Mouse (Mus musculus): ENCODE data around the gene Zfhx3.

The Zfhx3 gene

DNA sequence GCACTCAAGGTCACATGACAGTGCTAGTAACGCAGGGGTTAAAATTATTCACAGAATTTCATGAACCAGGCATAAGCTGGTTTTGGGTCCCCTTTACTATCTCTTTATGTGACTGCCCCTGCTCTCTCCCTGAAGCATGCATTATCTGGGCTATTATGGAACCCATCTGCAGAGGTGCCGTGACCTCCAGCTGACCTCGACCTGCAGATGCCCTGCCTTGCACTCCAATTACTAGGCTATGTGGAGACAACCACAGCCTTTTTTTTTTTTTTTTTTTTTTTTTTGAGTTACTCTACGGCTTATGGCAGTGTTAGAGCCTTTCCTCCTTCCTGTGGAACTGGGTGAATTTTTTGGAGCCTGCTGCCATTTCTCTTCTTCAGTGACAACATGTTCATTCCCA lies 80.0 kb downstream of the Zfhx3 start:
- DNase-seq: no peak

DNA sequence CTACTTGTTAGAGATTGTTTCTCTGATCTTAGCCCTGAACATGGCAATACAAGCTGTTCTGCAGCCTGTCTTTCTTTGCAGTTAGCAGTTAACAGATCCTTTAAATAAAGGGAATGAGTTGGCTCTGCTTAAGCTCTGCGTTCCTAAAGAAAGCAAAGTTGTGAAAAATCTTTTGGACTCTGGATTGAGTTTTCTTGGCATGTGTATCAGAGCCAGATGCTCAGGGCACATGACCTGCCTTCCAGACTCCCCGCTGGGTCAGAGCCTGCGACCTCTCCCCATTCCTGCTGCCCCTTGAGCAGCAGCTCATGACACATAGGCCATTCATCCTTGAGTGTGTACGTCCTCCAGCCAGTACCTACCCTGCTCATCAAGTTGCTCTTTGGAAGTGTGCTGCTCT lies 81.9 kb downstream of the Zfhx3 start:
- DNase-seq: no peak

DNA sequence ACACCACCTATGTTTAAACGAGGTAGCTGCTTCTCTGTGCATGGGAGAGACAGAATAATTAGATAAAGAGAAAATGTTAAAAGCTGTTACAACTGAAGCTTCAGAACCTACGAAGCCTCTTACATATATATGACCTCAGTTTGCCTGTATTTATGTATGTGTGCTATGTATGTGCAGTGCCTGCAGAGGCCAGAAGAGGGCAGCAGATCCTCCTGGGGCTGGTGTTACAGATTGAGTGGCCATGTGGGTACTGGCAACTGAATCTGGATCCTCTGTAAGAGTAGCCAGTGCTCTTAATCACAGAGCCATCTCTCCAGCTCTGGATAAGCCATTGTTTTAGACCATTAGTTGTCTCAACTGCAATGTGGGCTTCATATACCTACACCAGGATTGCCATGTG lies 82.8 kb downstream of the Zfhx3 start:
- DNase-seq: no peak

DNA sequence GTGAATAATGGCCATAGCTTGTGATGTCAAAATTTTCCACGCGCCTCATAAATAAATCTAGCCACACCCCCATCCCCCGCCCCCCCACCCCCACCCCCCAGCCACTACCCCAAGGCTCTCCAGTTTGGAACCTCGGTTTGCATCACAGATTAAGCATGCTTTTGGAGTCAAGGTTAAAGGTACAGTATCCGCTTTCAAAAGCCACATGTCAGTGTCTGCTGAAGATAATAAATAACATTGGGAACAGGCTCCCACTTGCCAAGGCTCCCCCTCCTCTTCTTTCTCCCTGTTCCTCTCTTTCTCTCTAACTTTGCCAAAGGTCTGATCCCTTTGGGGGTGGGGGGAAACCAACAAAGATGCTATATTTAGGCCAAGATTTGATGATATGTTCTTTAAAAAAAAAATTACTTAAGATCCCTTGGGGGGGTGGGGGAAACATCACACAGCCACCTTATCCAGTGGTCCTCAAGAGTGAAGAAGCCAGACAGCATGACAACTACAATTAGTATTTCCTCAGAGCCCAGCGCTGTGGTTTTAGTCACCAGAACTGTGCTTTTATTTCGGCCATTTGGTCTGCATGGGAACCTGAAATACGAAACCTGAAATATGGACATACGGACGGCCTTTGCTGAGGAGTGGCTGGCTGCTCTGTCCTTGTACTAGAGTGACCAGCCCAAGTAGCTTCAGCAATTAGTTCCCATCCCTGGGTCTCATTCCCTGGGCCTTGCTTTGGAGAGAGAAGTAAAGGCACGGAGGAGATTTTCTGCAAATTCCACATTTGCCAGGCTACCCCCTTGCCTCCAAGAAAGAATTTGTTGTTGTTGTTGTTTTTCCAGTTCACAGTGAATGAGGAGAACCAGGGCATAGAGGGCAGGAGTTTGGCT lies 84.4 kb downstream of the Zfhx3 start:
- DNase-seq: no peak

DNA sequence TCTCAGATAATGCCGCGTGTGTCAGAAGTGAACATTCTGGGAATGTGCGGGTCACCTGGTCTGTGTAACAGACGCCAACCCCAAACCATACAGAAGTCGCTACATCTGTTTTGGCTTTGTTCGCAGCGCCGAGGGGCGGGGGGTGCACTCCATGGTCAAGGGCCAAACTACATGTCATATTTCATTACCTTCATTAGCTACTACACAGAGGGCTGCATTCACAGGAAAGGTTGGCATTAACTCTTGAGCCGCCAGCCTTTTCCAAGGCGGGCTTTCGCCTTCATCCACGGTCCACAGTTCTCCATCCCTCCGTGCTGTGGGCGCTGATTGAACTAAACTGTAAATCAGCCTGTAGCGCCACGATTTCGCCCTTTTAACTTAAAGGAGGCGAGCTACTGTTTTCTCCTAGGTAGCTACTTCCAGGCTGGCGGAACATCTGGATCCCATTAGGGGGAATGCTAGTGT lies 85.1 kb downstream of the Zfhx3 start:
- no peak for DNase-seq

DNA sequence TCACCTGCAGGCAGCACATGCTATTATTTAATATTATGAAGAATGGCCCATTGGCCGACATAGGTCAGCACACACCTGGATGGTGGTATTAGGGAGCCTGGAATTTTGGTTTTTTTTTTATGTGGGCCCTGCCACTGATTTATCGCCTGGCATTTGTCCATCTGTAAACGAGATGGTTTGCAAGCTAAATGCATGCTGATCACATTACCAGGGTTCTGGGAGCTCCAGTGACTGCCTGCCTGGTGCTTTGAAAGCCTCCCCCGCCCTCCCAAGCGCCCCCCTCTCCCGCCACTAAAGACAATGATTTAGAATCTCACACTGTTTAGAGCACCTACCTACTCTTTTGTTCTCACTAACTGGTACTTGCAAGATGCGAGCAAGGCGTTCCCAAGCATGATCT lies 86.0 kb downstream of the Zfhx3 start:
- DNase-seq: no peak

DNA sequence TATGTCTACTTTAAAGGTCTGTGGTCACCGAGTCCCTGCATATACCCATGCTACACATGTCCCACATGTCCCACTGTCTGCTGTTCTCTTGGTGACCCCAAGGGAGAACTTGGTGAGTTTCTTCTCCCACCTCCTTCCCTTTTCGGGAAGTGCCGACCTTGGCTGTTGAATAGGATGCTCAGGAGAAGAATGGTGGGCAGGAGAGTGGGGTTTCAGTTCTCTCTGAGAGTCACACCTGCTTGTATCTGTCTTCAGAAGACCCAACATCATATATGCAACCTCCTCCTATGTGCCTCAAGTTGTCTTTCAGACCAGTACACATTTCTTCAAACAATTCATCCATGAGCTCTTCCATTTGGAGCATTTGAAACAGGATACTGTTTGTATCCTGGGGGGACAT lies 88.7 kb downstream of the Zfhx3 start:
- DNase-seq: no peak

DNA sequence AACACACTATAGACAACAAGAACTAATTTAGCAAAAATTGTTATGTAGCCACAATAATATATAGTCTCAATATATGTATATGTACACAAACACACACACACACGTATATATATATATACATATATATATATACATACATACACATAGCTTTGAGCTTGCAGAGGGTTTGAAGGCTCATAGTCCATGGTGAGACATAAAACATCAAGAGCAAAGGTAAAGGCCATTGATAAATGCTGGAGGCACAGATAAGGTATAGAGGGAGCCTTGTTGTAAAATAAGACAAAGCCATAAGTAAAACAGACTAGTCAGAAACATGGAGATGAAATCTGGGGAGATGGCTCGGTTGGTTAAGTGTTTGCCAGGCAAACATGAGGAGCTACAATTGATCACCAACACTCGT lies 91.6 kb downstream of the Zfhx3 start:
- no peak for DNase-seq

DNA sequence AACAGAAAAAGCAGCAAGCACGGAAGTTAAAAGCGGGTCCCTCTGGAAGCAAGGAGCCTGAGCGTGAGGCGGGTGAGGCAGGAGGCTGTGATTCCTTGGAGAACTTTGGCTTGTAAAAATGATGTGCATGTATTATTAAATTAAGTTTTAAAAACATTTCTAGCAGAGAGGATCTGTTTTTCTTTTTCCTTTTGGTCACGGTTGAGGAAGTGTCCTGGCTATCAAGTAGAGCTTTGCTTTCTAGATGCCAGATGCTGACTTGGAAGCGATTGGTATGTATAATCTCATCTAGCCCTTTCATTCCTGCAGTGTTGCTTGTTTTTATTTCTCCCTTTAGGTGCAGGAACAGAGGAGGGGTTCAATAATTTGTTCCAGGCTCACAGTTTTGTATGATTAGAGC lies 92.3 kb downstream of the Zfhx3 start:
- no peak for DNase-seq

DNA sequence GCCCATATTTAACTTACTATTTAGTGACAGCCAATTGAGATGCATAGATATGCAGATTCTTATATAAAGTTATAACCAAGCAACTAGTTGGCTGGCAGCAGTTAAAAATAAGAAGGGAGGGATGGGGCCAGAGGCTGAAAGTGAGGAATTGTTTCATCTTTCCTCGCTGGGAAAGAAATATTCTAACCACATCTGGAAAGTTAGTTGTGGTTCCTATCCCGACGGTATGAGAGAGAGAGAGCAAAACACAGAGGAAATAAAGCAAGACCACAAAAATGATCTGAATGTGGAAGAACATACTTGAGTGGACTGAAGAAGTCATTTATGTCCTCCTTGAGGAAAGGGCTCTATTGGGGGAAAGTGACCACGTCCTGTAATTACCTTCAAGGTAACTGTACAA lies 101.2 kb downstream of the Zfhx3 start:
- DNase-seq: no peak

DNA sequence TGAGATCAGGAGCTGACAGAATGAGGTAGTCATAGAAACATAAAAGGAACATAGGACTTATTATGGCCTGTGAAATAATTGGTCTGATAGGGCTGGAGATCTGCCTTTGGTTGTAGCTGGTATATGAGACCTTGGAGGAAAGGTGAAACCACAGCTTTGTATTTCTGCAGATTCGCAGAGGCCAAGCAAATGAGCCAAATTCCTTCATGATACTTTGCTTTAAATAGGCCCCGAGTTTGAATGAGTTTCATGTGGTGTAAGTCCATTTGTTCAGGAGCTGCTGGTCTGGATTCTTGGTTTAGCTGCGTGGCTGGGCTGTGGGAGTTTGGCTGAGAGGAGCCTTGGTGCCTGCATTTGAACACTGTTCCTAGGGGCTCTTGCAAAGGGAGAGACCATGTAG lies 101.7 kb downstream of the Zfhx3 start:
- DNase-seq: no peak

DNA sequence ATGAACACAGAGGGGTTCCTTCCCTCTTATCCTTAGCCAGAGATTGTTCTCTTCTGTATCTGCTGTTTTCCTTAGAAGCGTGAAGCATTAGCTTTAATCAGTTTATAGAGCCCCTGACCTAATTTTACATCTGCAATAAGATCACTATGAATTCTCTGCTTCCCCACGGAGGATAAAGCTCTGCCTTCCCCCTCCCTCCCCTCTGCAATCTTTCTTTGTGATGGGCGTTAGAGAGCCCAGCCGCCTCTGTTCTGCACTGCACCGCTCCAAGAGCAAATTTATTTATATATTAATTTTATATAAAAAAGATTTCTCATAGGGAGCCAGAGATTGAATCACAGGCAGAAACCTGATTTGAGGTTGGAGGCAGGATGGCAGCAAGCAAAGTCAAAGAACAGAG lies 113.8 kb downstream of the Zfhx3 start:
- no peak for DNase-seq

DNA sequence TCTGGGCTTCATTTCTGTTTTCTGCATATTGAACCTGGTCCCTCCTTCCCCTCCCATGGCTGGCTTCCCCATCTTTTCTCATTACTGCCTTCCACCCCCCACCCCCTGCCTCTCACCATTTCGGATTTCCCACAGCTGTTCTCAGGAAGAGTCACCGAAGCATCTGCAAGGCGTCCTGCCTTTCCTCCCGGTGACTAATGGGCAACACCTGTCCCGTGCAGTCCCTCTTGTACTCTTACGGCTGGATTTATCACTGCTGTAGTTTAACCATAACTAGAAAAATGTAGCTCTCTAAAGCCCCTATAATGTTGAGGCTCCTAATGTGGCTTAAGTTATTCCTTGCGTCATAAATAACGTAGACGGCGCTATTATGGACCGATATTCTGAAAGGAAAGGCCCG lies 119.5 kb downstream of the Zfhx3 start:
- no peak for DNase-seq

DNA sequence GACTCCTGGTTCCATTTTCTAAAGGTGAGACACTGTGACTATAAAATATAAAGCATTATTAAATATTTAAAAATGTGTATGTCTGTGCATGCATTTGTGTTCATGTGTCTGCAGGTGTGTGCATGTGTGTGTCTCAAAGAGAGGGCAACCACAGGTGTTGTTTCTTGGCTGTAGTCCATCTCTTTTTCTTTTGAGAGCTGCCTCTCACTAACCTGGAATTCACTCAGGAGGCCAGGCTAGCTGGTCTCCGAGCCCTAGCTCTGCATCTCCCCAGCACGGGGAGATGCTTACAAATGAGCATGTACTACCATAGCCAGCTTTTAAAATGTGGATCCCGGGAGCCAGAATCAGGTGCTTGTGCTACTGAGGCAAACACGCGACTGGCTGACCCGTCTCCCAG lies 124.7 kb downstream of the Zfhx3 start:
- no peak for DNase-seq

DNA sequence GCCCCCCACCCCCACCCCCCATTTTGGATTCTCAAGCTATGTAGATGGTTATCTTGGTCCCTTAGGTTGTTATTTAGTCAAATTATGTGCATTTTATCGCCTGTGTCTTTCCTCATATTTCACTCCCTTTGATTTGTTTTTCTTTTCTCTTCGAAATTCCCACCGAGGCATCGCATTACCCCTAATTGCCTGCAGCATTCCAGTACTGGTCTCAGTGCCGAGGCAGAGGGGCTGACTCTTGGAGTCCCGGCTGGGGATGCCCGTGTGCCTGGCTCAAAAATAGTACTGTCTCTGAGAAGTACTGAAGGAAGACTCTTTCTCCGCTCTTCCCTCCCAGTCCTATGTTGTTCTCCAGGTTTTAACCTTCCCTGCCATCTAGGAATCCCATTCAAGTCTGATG lies 125.8 kb downstream of the Zfhx3 start:
- no peak for DNase-seq

DNA sequence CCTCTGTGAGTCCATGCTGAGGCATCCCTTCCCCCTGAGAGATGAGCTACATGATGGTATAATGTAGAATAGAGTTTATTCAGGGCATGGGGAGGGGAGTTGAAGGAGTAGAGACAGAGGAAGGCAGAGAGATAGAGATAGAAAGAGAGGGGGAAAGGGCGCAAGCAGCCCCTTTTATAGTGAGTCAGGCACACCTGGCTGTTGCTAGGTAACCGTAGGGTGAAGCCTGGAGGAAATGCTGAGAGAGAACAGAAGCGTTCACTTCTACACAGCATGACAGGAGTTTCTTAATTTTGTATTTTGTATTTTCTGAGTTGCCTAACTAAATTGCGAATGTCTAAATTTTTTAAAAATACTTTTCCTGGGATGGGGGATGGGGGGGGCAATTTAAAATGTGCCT lies 128.0 kb downstream of the Zfhx3 start:
- no peak for DNase-seq

DNA sequence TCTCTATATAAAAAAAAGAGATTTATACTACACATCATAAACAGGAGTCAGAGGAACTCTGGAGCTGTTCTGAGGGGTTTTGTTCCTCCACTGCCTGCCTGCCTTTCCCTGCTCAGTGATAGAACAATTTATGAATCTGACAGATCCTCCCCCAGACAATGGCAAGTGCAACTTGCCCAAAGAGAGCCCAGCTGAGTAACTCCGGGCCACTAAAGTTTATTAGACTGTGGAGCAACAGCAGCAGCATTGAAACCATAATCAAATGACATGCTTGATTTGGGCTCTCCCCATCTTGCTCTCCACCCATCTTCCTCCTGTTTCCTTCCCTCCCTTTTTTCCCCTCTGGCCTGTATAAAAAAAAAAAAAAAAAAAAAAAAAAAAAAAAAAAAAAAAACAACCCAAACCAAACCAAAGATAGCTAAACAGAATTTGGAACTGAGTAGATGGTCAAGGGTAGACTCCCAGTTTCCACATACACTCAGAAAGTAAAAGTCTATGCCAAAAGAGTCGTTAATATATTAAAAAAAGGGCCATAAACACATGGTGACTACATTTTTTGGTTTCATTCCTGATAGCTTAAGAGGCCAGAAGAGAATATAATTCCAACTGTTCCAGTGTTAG lies 129.8 kb downstream of the Zfhx3 start:
- no peak for DNase-seq

DNA sequence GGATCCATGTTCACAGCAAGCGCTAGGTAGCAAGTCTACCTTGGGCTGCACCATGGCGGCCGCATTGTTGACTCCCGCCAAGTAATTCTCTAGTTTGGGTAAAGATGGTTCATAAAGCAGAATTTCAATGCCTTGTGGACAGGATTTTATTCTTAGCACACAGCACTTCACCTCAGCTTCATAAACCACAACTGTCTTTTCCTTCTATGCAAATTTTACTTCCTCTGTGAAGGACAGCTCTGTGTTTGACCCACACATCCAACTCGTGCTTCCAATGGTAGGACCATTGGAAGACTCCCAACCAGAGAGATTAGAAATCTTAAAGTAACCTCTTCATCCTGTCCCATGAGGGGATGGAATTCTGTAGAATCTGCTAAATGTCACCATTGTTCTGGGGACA lies 130.4 kb downstream of the Zfhx3 start:
- DNase-seq: no peak

DNA sequence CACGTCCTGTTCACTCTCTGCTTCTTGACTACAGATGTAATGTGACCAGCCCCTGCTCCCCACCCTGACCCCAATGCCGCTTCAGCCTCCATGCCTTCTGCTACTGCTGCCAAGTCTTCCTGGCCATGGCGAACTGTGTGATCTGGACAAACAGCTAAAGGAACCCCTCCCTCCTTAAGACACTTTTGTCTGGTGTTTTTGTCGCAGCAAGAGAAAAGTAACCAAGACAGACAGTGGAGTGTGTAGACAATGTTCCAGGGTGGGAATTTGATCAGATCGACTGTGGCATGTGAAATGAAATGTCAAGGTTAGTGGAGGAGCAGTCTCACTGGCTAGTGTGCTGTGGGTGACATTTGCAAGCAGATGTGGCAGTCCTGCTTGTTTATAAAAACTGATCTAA lies 132.7 kb downstream of the Zfhx3 start:
- no peak for DNase-seq

DNA sequence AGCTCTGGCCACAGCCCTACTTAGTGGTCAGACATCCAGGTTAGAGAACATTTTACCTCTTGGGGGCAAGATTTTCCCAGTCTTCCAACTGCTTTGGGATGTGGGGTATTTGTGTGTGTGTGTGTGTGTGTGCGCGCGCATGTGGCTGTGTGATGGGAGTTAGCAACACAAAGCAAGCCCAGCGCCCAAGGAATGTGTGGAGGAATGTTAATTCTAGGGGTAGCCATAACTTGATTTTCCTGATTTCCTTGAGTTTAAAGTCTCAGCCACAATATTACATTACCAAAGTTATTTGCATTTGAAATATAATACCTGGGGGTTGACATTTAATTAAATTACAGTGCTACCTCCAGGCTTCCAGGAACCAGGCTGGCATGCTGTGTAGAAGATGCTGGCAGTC lies 136.3 kb downstream of the Zfhx3 start:
- no peak for DNase-seq

DNA sequence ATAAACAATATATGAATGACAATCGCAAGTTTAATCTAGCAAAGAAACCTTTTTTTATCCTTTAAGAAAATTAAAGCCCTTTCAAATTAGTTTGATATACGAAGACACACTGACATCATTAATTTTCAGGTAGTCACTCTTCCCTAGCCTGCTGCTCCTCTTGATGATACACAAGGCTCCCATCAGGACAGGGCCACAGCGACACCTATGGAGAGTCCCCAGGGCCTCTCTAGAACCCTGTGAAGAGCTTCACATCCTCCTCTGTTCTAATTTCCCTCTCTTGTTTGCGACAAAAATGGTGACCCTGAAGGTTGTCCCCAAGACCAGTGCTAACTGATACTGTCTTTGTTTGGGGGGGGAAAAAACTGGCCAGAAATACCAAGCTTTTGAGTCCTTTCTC lies 144.5 kb downstream of the Zfhx3 start:
- DNase-seq: no peak

DNA sequence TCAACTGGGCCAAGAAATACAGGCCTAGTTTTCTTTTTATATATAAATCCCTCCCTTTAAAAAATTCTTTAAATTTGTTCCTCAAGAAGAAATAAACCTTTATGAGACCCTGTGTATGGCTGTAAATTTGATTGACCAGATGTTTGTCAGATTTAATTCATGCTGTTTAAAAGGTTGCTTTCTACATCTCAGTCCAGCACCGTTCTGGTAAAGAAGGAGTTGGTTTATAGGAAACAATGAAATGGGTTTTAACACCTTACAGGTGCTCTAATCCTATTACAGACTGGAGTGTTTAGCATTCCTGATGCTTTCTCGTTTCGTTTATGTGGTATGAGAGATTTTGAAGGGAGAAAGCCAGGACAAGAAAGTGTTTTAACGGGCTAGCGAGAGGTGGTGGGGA lies 147.2 kb downstream of the Zfhx3 start:
- DNase-seq: no peak

DNA sequence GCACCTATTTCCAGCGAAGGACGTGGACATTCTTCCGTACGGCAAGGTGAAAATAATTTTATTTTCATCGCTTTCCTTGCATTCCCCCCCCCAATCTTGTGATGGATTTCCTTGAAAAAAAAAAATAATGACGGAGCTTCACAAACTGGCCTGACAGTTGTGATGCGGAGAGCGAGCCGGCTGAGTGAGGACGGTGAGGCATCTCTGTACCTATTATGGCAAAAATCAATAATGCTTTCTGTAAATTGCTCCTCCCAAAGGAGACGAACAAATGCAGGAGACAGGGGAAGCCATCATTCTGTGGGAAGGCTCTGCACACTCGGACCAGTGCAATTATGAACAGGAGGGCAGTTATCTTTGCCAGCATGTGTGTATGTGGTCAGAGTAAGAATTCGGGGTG lies 156.2 kb downstream of the Zfhx3 start:
- DNase-seq: no peak

DNA sequence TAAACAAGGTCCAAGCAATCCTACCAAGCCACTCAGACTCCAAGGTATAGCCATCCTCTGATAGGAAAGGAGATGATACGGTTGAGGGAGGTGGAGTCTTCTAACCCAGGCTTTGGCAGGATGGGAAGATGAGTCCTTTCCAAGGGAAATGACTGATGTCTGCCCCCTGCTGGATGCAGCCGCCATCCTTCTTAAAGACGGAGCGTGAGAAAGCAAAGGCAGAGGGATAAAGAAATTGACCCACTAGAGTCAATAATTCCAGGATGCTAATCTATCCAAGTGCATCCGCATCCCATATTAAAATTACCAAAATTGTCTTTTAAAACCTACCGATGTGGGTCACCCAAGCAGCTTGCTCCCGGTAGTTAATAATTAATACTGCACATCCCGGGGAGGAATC lies 158.7 kb downstream of the Zfhx3 start:
- no peak for DNase-seq

Measured in cerebellum, adult 11-12 months (tissue).